In the genomic region with DNA sequence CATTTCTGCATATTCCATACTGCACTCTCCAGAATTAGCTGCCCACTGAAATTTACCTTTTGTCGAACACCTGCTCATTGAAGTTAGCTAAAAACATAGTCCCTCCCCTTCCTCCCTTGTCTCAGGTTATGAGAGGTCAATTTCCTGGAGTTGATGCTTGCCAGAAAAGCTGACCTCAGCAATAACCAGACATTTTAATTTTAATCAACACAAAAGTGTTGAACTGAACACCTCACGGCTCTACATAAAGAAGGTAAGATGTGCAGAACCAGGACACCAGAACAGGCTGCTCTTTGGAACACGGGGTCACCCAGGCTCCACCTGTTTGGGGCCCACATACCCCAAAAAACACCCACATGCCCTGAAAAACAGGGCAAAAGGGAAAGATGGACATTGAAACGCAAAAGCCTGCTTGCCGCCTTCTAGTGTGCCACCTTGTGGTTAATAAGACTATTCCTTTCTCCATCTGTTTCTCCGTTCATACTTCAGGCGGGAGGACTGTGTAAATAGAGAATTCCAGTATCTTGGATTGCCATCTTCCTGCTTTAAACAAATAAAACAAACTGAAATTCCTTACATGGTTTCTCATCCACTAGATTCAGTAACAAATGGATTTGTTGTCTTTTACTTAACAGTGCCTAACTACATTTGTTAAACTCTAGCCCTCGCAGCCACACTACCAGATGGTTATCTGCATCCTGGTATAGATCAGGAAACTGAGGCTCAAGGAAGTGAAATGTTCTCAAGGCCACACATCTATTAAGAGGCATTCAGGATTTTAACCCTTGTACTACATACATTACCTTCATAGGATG, we compare ENCODE assay signal across 8 mouse cellular contexts. TPM values are rescaled to one million over a fixed set of nuclear protein-coding genes. Genes with fewer than 3 reads are reported as not detected.
DNase-seq lines count a peak whose midpoint lies in the region; ATAC-seq and TF ChIP-seq lines count a peak whose summit lies in the region.

No protein-coding gene starts in this region.

- H3K4me3 ChIP-seq in bone marrow macrophage, adult 2 months (ENCODE audit: insufficient read depth, low read length) = peak overlapping the region; percentile 87
- peak overlapping the region; percentile 73 for H3K4me3 ChIP-seq in forebrain, embryonic 13.5 days
- peak overlapping the region; percentile 78 for H3K4me3 ChIP-seq in limb, embryonic 15.5 days

- H3K4me2 ChIP-seq in forebrain, embryonic 13.5 days = peak overlapping the region; percentile 77
- peak overlapping the region; percentile 77 for H3K4me2 ChIP-seq in limb, embryonic 15.5 days

- WGBS in forebrain, embryonic 13.5 days = 31% methylated on average over 8 of the region's 8 CpGs
- WGBS in limb, embryonic 15.5 days = 25% methylated on average over 8 of the region's 8 CpGs

- H3K4me1 ChIP-seq in bone marrow macrophage, adult 2 months (ENCODE audit: control insufficient read depth, insufficient read depth, low read length) = peaks cover 3% of the 10 kb centered on the region; the same call in 1 of the 2 replicates
- peaks cover 27% of the 10 kb centered on the region for H3K4me1 ChIP-seq in forebrain, embryonic 13.5 days
- peaks cover 21% of the 10 kb centered on the region for H3K4me1 ChIP-seq in limb, embryonic 15.5 days

- intact Hi-C loops in left cerebral cortex, postnatal 4 days (cut with DNase I) = loop anchor here (2.0 to 10.0 kb wide), 2 partner anchors 99 to 131 kb away; no protein-coding TSS in a partner anchor

- H3K27me3 ChIP-seq in forebrain, embryonic 13.5 days = no peaks in the 10 kb centered on the region
- H3K27me3 ChIP-seq in limb, embryonic 15.5 days = no peaks in the 10 kb centered on the region
- H3K27me3 ChIP-seq in splenic B cell, adult 2 months (ENCODE audit: control insufficient read depth, insufficient read depth, low read length, poor library complexity, severe bottlenecking) = no peaks in the 10 kb centered on the region

- TF ChIP-seq CTCF in bone marrow macrophage, adult 2 months (IDR thresholded peaks at IDR 0.05; ENCODE audit: low read depth, low read length) = no peak

- H3K36me3 ChIP-seq in forebrain, embryonic 13.5 days (ENCODE audit: poor library complexity, severe bottlenecking) = peaks cover 9% of the 10 kb centered on the region; the same call in 1 of the 2 replicates
- H3K36me3 ChIP-seq in limb, embryonic 15.5 days = no peaks in the 10 kb centered on the region
- no peaks in the 10 kb centered on the region for H3K36me3 ChIP-seq in splenic B cell, adult 2 months (ENCODE audit: control insufficient read depth, insufficient read depth, low read length, poor library complexity, severe bottlenecking)

- no peaks in the 10 kb centered on the region for H3K9me3 ChIP-seq in forebrain, embryonic 13.5 days (replicated peaks)
- H3K9me3 ChIP-seq in limb, embryonic 15.5 days = no peaks in the 10 kb centered on the region

- H3K27ac ChIP-seq in bone marrow macrophage, adult 2 months (ENCODE audit: insufficient read depth, low read depth, low read length) = no peak overlapping the region
- no peak overlapping the region for H3K27ac ChIP-seq in forebrain, embryonic 13.5 days
- H3K27ac ChIP-seq in limb, embryonic 15.5 days = no peak overlapping the region

- DNase-seq in left cerebral cortex, postnatal 4 days = peak; percentile 5
- no peak for DNase-seq in left cerebral cortex, adult 8-10 months (ENCODE audit: low spot score in 2 of 2)
- peak; percentile 42 for DNase-seq in splenic B cell, adult 2 months (ENCODE audit: low read depth, low spot score)
- DNase-seq in urinary bladder, postnatal 10 days (ENCODE audit: low spot score) = no peak

- H3K9ac ChIP-seq in forebrain, embryonic 13.5 days = peak overlapping the region; percentile 41; the same call in 1 of the 2 replicates
- peak overlapping the region; percentile 39; the same call in 1 of the 2 replicates for H3K9ac ChIP-seq in limb, embryonic 15.5 days

- no peak for TF ChIP-seq POLR2A in bone marrow macrophage, adult 2 months (IDR thresholded peaks at IDR 0.05; ENCODE audit: borderline replicate concordance, low read depth, low read length)

- no peak for ATAC-seq in forebrain, embryonic 13.5 days
- no peak for ATAC-seq in limb, embryonic 15.5 days (ENCODE audit: insufficient number of reproducible peaks, low FRiP score, low TSS enrichment, low read depth)
- ATAC-seq in erythroid progenitor cell, adult 5-6 weeks (replicated peaks; ENCODE audit: low FRiP score, poor library complexity, severe bottlenecking) = no peak

RNA-seq across cellular contexts. Expression of gene Cep55, which starts 1.4 kb away (rescaled TPM):
- 1 to 10 TPM; 1.8 to 3.3 TPM for total RNA-seq in left cerebral cortex, postnatal 4 days (2021)
- total RNA-seq in left cerebral cortex, adult 8-10 months (2022) = under 1 TPM in 3 of 4 experiments, not detected in 1; 0.30 to 0.35 (median 0.35) TPM
- polyA plus RNA-seq in bone marrow macrophage, adult 2 months (2012; ENCODE audit: insufficient read depth, insufficient read length, missing spikeins) = 21.0 and 23.2 TPM in 2 replicates
- 34.0 and 37.9 TPM in 2 replicates for polyA plus RNA-seq in forebrain, embryonic 13.5 days (2015; fragmentation: Nextera tagmentation; extraction: Ambion mirVana)
- polyA plus RNA-seq in limb, embryonic 15.5 days (2015; fragmentation: Nextera tagmentation; extraction: Ambion mirVana) = 18.4 and 19.9 TPM in 2 replicates
- 1.7 and 9.7 TPM in 2 replicates for total RNA-seq in erythroid progenitor cell, adult 5-6 weeks (2015; ENCODE audit: low replicate concordance)
- total RNA-seq in erythroid progenitor cell, adult 5-6 weeks (2017; ENCODE audit: low replicate concordance) = 1.9 and 8.8 TPM in 2 replicates

RNA-seq across cellular contexts. Expression of gene Myof, which starts 10.1 kb away (rescaled TPM):
- total RNA-seq in left cerebral cortex, postnatal 4 days (2021) = 1 to 10 TPM; 8.0 to 8.9 TPM
- 1 to 10 TPM; 5.8 to 7.4 (median 6.1) TPM for total RNA-seq in left cerebral cortex, adult 8-10 months (2022)
- 156 and 160 TPM in 2 replicates for polyA plus RNA-seq in bone marrow macrophage, adult 2 months (2012; ENCODE audit: insufficient read depth, insufficient read length, missing spikeins)
- 0.63 and 1.0 TPM in 2 replicates for polyA plus RNA-seq in forebrain, embryonic 13.5 days (2015; fragmentation: Nextera tagmentation; extraction: Ambion mirVana)
- 11.9 and 14.1 TPM in 2 replicates for polyA plus RNA-seq in limb, embryonic 15.5 days (2015; fragmentation: Nextera tagmentation; extraction: Ambion mirVana)
- 0.84 and 1.8 TPM in 2 replicates for total RNA-seq in erythroid progenitor cell, adult 5-6 weeks (2015; ENCODE audit: low replicate concordance)
- 2.0 and 4.5 TPM in 2 replicates for total RNA-seq in erythroid progenitor cell, adult 5-6 weeks (2017; ENCODE audit: low replicate concordance)

RNA-seq across cellular contexts. Expression of gene Ffar4, which starts 43.4 kb away (rescaled TPM):
- under 1 TPM; 0.24 to 0.28 TPM for total RNA-seq in left cerebral cortex, postnatal 4 days (2021)
- total RNA-seq in left cerebral cortex, adult 8-10 months (2022) = under 1 TPM in 1 of 4 experiments, not detected in 3; 0.35 TPM
- polyA plus RNA-seq in bone marrow macrophage, adult 2 months (2012; ENCODE audit: insufficient read depth, insufficient read length, missing spikeins) = 0.57 TPM in 1 of 2 replicates, not detected in the other
- polyA plus RNA-seq in forebrain, embryonic 13.5 days (2015; fragmentation: Nextera tagmentation; extraction: Ambion mirVana) = not detected in 2 replicates
- 0.41 and 0.57 TPM in 2 replicates for polyA plus RNA-seq in limb, embryonic 15.5 days (2015; fragmentation: Nextera tagmentation; extraction: Ambion mirVana)
- total RNA-seq in erythroid progenitor cell, adult 5-6 weeks (2015; ENCODE audit: low replicate concordance) = not detected in 2 replicates
- total RNA-seq in erythroid progenitor cell, adult 5-6 weeks (2017; ENCODE audit: low replicate concordance) = not detected in 2 replicates

Comparison
In these comparisons a context has a peak if more than half of its experiments do, and no peak if none do; other contexts are left out.
1. DNase-seq: peak in left cerebral cortex, postnatal 4 days (single experiment) and splenic B cell, adult 2 months (single experiment); none in left cerebral cortex, adult 8-10 months (0 of 2) and urinary bladder, postnatal 10 days (single experiment).
2. Peak in every context shown above with its lines, with median percentiles within 50 percentile points of each other: H3K4me3 ChIP-seq.